Mouse (Mus musculus) ES-E14 (cell line): Measurements from ENCODE around the gene Btbd2. TPM values are rescaled to one million over a fixed set of nuclear protein-coding genes. Genes with fewer than 3 reads are reported as not detected.
A peak's percentile ranks its signal among the peaks of the same experiment; 100 is the strongest.

Experiments used
- DNase-seq: peaks from one replicate; pipeline ENCODE4 v3.0.0-alpha.2; 2013; ENCODE audit warnings: low read depth, low spot score
- H3K27ac ChIP-seq: 2 replicates; pipeline ENCODE4 v1.5.1; 2012; ENCODE audit warnings: low read depth, mild to moderate bottlenecking, low read length, moderate library complexity, mixed read lengths; ENCODE audit not compliant: poor library complexity, insufficient read depth, severe bottlenecking
- H3K36me3 ChIP-seq: 2 replicates; pipeline ENCODE4 v1.6.1; 2012; ENCODE audit warnings: mild to moderate bottlenecking, low read length, moderate library complexity, mixed read lengths; ENCODE audit not compliant: control insufficient read depth, poor library complexity, insufficient read depth, severe bottlenecking
- H3K4me1 ChIP-seq, 2 experiments: fragments of 150-350 bp in 1 of 2; sonication (generic) in 1 of 2; 2 replicates each; pipeline ENCODE4 v1.6.1; 2012; ENCODE audit warnings: low read length in 2 of 2, mild to moderate bottlenecking in 1 of 2, mixed read lengths in 1 of 2; ENCODE audit not compliant: control insufficient read depth in 2 of 2, insufficient read depth in 2 of 2, poor library complexity in 1 of 2
- H3K4me3 ChIP-seq, 2 experiments: fragments of 150-350 bp in 1 of 2; sonication (generic) in 1 of 2; 2 replicates each; pipeline ENCODE4 v1.5.1; 2012; ENCODE audit warnings: low read length in 2 of 2, low read depth in 1 of 2, mild to moderate bottlenecking in 1 of 2, mixed read lengths in 1 of 2; ENCODE audit not compliant: insufficient read depth in 1 of 2, poor library complexity in 1 of 2, severe bottlenecking in 1 of 2
- H3K9ac ChIP-seq: 2 replicates; pipeline ENCODE4 v1.6.1; 2012; ENCODE audit warnings: low read depth, mild to moderate bottlenecking, low read length, mixed read lengths; ENCODE audit not compliant: poor library complexity, insufficient read depth, severe bottlenecking
- H3K9me3 ChIP-seq: fragments of 150-350 bp; sonication (generic); 2 replicates; pipeline ENCODE4 v1.6.1; 2012; ENCODE audit warnings: low read depth, mild to moderate bottlenecking, low read length; ENCODE audit not compliant: control insufficient read depth, insufficient read depth
- CHD2 ChIP-seq: IDR thresholded peaks from 2 replicates; pipeline ENCODE4 v1.6.1; 2014; ENCODE audit warnings: mild to moderate bottlenecking, low read depth, low read length, inconsistent platforms
- HCFC1 ChIP-seq: IDR thresholded peaks from 2 replicates; pipeline ENCODE4 v1.6.1; 2012; ENCODE audit warnings: low read length, inconsistent platforms, borderline replicate concordance; ENCODE audit not compliant: insufficient read depth
- MAFK ChIP-seq: IDR thresholded peaks from 2 replicates; pipeline ENCODE4 v1.6.1; 2014; ENCODE audit warnings: mild to moderate bottlenecking, low read depth, low read length, inconsistent platforms; ENCODE audit not compliant: insufficient read depth
- ZC3H11A ChIP-seq: IDR thresholded peaks from 2 replicates; pipeline ENCODE4 v1.6.1; 2012; ENCODE audit warnings: low read depth, mild to moderate bottlenecking, inconsistent platforms, low read length, borderline replicate concordance
- ZNF384 ChIP-seq: IDR thresholded peaks from 2 replicates; pipeline ENCODE4 v1.6.1; 2012; ENCODE audit warnings: low read depth, low read length, inconsistent platforms
- in situ Hi-C, 2 experiments: fragments of 600-800 bp; cut with MboI; formaldehyde crosslinking; loops; one replicate each; pipeline ENCODE4 v1.15.1; 2025; ENCODE audit warnings: low sequenced_read_pairs in 2 of 2, inconsistent platforms in 1 of 2; ENCODE audit not compliant: unreplicated experiment in 2 of 2
- total RNA-seq: library from RNA; depleted of rRNA; stranded (reverse); fragments of 300-350 nt; gene quantifications from 2 replicates; pipeline ENCODE4 v1.2.3, GENCODE M21; 2012

Gene Btbd2
- total RNA-seq, 1 experiment: 45.7 TPM

DNA sequence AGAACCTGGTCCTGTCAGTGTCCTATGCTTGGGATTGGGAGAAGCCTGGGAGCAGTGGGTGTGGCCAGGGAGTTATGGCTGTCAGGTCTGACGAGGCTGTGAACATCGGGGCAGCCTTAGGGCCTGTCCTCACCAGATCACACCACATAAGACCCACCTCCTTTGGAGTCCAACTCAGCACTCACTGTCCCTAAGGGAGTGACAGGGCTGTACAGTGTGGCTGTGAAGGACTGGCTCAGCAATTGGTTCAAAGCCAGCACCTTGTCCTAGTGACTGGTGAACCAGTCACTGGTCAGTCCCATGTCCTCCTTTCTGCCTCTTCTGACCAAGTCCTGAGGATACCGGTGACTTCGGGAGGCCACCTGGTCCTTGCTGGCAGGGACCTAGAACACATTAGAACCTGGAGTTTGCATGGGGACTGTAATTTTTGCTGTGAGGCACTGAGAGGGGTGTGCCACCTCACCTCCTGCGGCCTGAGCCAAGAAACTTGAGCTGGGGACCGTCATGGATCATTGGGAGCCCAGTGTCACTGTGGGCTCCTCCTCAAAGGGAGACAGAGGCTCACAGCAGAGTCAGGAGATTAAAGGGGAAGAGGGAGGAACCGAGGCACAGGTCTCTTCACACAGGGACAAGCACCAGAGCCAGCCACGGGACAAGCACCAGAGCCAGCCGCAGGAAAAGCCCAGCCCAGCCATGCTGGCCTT, 22.8 kb upstream of the Btbd2 start:
- H3K36me3 ChIP-seq: no peaks in the 10 kb centered on the region
- DNase-seq: no peak
- H3K4me1 ChIP-seq: peaks cover 9 to 24% of the 10 kb centered on the region in 2 experiments
- in situ Hi-C loops: no loop called here
- no peak overlapping the region for H3K4me3 ChIP-seq
- no peak overlapping the region for H3K9ac ChIP-seq
- no peaks in the 10 kb centered on the region for H3K9me3 ChIP-seq
- H3K27ac ChIP-seq: 0 out of 2 replicates have a peak overlapping the region, but pooled peaks have one; percentile 6
- TF ChIP-seq ZC3H11A (no peak), ZNF384 (no peak), HCFC1 (no peak), MAFK (no peak), CHD2 (no peak)

DNA sequence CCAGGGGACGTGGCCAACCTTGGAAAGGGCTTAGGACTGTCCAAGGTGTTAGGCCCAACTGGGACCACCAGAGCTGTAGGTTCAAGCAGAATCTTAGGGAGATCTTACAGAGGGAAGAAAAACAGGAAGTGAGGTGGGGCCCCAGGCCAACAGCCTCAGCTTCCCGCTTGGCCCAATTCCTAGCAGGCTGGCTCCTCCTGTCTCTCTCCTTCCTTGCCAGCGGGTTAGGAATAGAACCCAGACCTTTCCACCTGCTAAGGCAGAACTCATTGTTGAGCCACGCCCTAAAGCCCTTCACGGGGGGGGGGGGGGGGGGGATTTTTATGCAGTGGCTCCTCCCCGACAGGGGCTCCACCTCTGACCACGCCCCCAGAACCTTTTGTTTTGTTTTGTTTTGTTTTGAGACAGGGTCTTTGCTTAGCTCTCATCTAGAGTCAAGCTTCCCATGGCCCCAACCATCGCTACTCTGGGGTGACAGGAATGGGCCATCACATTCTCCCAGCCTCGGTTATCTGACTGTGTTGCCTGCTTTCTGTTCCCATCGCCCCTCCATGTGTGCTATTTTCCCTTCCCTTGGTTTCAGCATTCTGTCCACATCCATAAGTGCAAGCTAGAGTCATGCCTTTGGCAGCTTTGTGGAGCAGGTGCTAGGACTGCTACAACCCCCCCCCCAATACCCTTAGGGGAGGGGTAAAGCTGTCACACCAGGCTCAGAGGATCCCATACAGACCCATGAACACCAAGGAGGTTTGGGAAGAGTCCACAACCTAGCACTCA, 21.9 kb upstream of the Btbd2 start:
- DNase-seq: no peak
- in situ Hi-C loops: no loop called here
- H3K4me1 ChIP-seq: peaks cover 9 to 31% of the 10 kb centered on the region in 2 experiments
- peak overlapping the region; percentile 6; the same call in 1 of the 2 replicates for H3K27ac ChIP-seq
- H3K36me3 ChIP-seq: peaks cover 2% of the 10 kb centered on the region; the same call in 1 of the 2 replicates
- no peak overlapping the region for H3K4me3 ChIP-seq
- peak overlapping the region; percentile 10; the same call in 1 of the 2 replicates for H3K9ac ChIP-seq
- H3K9me3 ChIP-seq: no peaks in the 10 kb centered on the region
- no peak for TF ChIP-seq HCFC1
- no peak for TF ChIP-seq ZC3H11A
- TF ChIP-seq ZNF384: no peak
- no peak for TF ChIP-seq MAFK

DNA sequence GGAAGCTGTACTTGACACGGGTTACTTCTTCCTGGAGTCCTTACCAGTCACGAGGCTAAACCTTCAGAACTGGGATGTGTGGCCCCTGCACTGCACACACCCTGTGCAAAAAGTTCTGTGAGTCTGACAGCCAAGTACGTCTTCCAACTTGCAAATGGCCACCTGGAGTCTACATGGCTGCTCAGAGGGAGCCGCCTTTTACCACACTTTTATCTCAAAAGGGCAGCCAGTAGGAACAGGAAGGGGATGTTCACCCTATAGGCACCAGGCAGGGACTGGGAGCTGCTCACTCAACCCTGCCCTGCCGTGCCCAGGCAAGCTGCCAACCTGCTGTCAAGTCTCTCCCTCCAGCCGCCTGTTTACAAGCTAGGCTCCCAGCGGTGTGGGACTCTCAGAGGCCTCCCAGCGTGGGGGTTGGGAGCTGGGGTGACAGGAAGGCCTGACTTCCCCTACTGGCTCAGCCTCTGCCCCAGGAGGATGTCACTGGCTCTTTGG, 21.1 kb upstream of the Btbd2 start, which contains the start of gene Mknk2:
Gene Mknk2 (minus strand): TSS at position 171 of the 495 bp plus-strand sequence.
- Histone ChIP-seq H3K4me1 (peaks cover 9 to 31% of the 10 kb centered on the region in 2 experiments), H3K9me3 (no peaks in the 10 kb centered on the region), H3K9ac (peak within 1 kb of the TSS; percentile 84), H3K36me3 (peaks cover 2% of the 10 kb centered on the region; the same call in 1 of the 2 replicates), H3K4me3 (peak within 1 kb of the TSS; percentile 71 to 87), H3K27ac (peak within 1 kb of the TSS; percentile 63)
- no peak for TF ChIP-seq HCFC1
- no peak for TF ChIP-seq ZNF384
- no peak for TF ChIP-seq CHD2
- TF ChIP-seq MAFK: no peak
- no peak for TF ChIP-seq ZC3H11A
- DNase-seq: no peak
- in situ Hi-C loops: no loop called here

DNA sequence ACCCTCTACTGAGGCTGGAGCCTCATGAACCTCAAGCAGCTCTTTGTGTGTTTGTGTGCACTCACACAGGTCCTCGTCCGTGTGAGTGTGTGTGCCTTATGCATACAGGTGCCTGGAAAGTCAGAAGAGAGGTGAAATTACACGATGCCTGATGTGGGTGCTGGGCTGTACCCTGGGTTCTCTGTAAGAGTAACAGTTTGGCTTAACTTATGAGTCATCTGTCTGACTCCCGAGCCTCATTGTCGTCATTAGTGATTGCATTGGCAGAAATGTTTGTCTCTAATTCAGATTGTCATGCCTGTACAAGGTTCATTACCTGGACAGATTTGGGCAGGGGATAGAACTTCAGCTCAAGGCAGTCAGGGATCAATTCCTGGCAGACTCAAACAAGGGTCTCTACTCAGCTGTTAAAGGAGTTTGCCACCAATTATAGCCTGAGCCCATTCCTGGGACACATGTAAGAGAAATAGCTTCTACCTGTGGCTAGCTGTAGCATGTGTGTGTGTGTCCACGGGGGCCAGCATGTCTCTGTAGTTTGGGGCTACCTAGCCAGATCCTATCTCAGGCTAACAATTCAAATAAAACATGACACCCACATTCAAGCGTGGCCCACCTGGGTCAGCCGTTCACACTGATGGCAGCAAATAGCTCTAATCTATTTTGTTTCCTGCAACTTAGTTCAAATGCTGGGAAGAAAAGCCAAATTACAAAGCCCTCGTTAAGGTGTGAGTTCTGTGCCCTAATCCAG, 20.4 kb upstream of the Btbd2 start:
- TF ChIP-seq MAFK (no peak), HCFC1 (no peak), CHD2 (no peak), ZNF384 (no peak), ZC3H11A (no peak)
- Histone ChIP-seq H3K9me3 (no peaks in the 10 kb centered on the region), H3K9ac (peak overlapping the region; percentile 84), H3K4me3 (peak overlapping the region; percentile 71 to 87), H3K4me1 (peaks cover 9 to 31% of the 10 kb centered on the region in 2 experiments), H3K27ac (peak overlapping the region; percentile 63; the same call in 1 of the 2 replicates), H3K36me3 (peaks cover 2% of the 10 kb centered on the region; the same call in 1 of the 2 replicates)
- in situ Hi-C loops: no loop called here
- DNase-seq: no peak
